Mouse (Mus musculus): ENCODE measurements around the gene Skor1. TPM values are rescaled to one million over a fixed set of nuclear protein-coding genes. Genes with fewer than 3 reads are reported as not detected.

Skor1 gene
- polyA plus RNA-seq, 1 experiment from 2014 or later: 0.03 TPM

DNA sequence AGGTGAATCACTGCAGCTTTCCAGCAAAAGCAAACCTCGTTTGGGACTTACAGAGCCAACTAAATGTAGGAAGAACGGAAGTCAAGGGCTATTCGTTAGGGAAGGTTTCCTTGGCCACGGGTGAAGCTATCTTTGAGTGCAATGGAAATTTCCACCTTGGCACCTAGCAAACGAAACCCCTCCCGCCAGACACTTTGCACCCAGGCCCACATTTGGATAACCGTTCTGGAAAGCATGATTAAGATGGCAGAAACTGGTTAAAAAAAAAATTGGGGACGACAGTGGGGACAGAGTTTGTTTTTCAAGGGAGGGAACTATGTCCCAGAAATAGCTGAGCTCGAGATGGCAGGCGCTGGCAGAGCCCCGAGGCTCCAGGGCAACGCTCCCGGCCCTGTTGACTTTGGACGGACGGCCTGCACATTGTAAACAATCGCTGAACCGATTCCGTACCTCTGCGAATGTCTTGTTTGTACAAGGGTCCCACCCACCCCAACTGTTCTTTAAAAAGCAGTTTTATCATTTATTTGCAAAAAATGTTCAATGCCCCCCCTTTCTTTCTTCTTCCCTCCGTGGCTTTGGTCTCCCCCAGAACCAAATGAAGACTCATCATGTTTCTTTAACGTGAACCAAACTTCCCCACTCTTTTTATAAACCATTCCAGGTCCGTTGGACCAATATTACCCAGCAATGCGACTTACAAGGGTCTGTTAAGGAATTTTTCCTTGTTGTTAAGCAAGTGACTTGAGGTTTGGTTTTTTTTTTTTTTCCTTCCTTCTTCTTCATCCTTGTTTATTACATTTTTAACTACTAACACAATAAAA lies 57.5 kb downstream of the Skor1 start:
- in situ Hi-C loops (cut with MboI; ENCODE audit: low pct_unique_long_range_greater_than_20kb): no loop called here
- ChIA-PET POLR2A (no interaction called here), CTCF (interaction anchor here (1.1 kb wide), 1 partner anchor 12 kb away, joined by 4 read pairs; no protein-coding TSS in a partner anchor)
- DNase-seq (ENCODE audit: low read depth, low spot score): no peak
- TF ChIP-seq CTCF (IDR thresholded peaks at IDR 0.05): no peak
- H3K27me3 ChIP-seq: no peaks in the 10 kb centered on the region
- no peak for ATAC-seq

- ChIA-PET CTCF (no interaction called here), POLR2A (no interaction called here)
- DNase-seq (ENCODE audit: low read depth, low spot score): no peak
- in situ Hi-C loops (cut with MboI; ENCODE audit: low pct_unique_long_range_greater_than_20kb): no loop called here
- TF ChIP-seq CTCF (IDR thresholded peaks at IDR 0.05): no peak
- no peaks in the 10 kb centered on the region for H3K27me3 ChIP-seq
- no peak for ATAC-seq
These were observed 59.6 kb downstream of the Skor1 start for GRCm38 (mm10) chr9:63089141-63089540.

Other genes starting within 250 kb of the Skor1 start
- gene Pias1, start 161.0 kb downstream of the Skor1 start, polyA plus RNA-seq (2021): 25.7 TPM
- gene Map2k5, start 228.9 kb upstream of the Skor1 start, polyA plus RNA-seq (2021): 31.5 TPM

All from Patski (cell line).